Mouse (Mus musculus) spleen, embryonic (tissue): Measurements from ENCODE around the gene Srrm4.
"Not testable (repeated sequence)": the region's sequence is repeated elsewhere in the genome, so short reads cannot be mapped to it uniquely, and the experiment has no call there.

ENCODE experiments used
- CTCF ChIA-PET: fragments of 350-600 bp; sonication (Branson Sonifier 250); formaldehyde crosslinking; loops from one replicate; lab custom pipeline; 2022; lab: Charles Lee

The Srrm4 gene

GRCm38 (mm10) chr5:116443459-116443940 lies 148.1 kb downstream of the Srrm4 start:
- CTCF ChIA-PET, result no interaction called here

- CTCF ChIA-PET, result no interaction called here
These were observed 148.7 kb downstream of the Srrm4 start for GRCm38 (mm10) chr5:116442697-116443458.

GRCm38 (mm10) chr5:116440251-116440650 lies 151.4 kb downstream of the Srrm4 start:
- CTCF ChIA-PET, result no interaction called here

- CTCF ChIA-PET, result no interaction called here
These were observed 153.3 kb downstream of the Srrm4 start for GRCm38 (mm10) chr5:116438328-116438727.

GRCm38 (mm10) chr5:116436117-116436516 lies 155.5 kb downstream of the Srrm4 start:
- CTCF ChIA-PET, result no interaction called here

- CTCF ChIA-PET, result no interaction called here
These were observed 156.4 kb downstream of the Srrm4 start for GRCm38 (mm10) chr5:116434976-116435850.

- CTCF ChIA-PET, result no interaction called here
These were observed 158.7 kb downstream of the Srrm4 start for GRCm38 (mm10) chr5:116432871-116433270.

- CTCF ChIA-PET, result no interaction called here
These were observed 164.9 kb downstream of the Srrm4 start for GRCm38 (mm10) chr5:116426701-116427100.

- CTCF ChIA-PET, result not testable (repeated sequence)
These were observed 165.9 kb downstream of the Srrm4 start for GRCm38 (mm10) chr5:116425709-116426108.

GRCm38 (mm10) chr5:116425273-116425672 lies 166.3 kb downstream of the Srrm4 start:
- CTCF ChIA-PET, result no interaction called here

GRCm38 (mm10) chr5:116423746-116424145 lies 167.9 kb downstream of the Srrm4 start:
- CTCF ChIA-PET, result interaction anchor here (0.6 kb wide), 1 partner anchor 649 kb away, joined by 3 read pairs; no protein-coding TSS in a partner anchor

GRCm38 (mm10) chr5:116422699-116423201 lies 168.9 kb downstream of the Srrm4 start, which contains the start of gene Hspb8:
Gene Hspb8, minus strand, starts transcription at chr5:116422864.
- CTCF ChIA-PET, result no interaction called here

- CTCF ChIA-PET, result no interaction called here
These were observed 169.7 kb downstream of the Srrm4 start for GRCm38 (mm10) chr5:116421791-116422481.

GRCm38 (mm10) chr5:116420759-116421225 lies 170.8 kb downstream of the Srrm4 start:
- CTCF ChIA-PET, result no interaction called here

- CTCF ChIA-PET, result no interaction called here
These were observed 171.4 kb downstream of the Srrm4 start for GRCm38 (mm10) chr5:116420213-116420612.

- CTCF ChIA-PET, result no interaction called here
These were observed 172.1 kb downstream of the Srrm4 start for GRCm38 (mm10) chr5:116419322-116420045.

- CTCF ChIA-PET, result no interaction called here
These were observed 175.4 kb downstream of the Srrm4 start for GRCm38 (mm10) chr5:116416208-116416607.

- CTCF ChIA-PET, result no interaction called here
These were observed 181.7 kb downstream of the Srrm4 start for GRCm38 (mm10) chr5:116409689-116410590.

- CTCF ChIA-PET, result no interaction called here
These were observed 182.7 kb downstream of the Srrm4 start for GRCm38 (mm10) chr5:116408965-116409364.

- CTCF ChIA-PET, result no interaction called here
These were observed 183.7 kb downstream of the Srrm4 start for GRCm38 (mm10) chr5:116407936-116408335.
